Mouse (Mus musculus): ENCODE measurements around the gene Tcp11l2. TPM values are rescaled to one million over a fixed set of nuclear protein-coding genes. Genes with fewer than 3 reads are reported as not detected.

Tcp11l2 gene
- polyA plus RNA-seq (2017; shearing (Covaris generic)) = 403 TPM

GRCm38 (mm10) chr10:84576395-84577070 lies at the start of gene Tcp11l2:
Tcp11l2 (plus strand) TSS chr10:84576626.

GRCm38 (mm10) chr10:84533912-84534671 lies 42.3 kb upstream of the Tcp11l2 start, which contains the start of gene Ckap4:
Ckap4 (minus strand) TSS chr10:84534062.

GRCm38 (mm10) chr10:84621826-84622790 lies 45.7 kb downstream of the Tcp11l2 start, which contains the start of gene Polr3b:
Polr3b (plus strand) TSS chr10:84622292.

Other genes starting within 250 kb of the Tcp11l2 start
- not detected for gene Nuak1, start 136.0 kb upstream of the Tcp11l2 start, polyA plus RNA-seq (2017; shearing (Covaris generic))
- gene Ckap4, start 42.6 kb upstream of the Tcp11l2 start, polyA plus RNA-seq (2017; shearing (Covaris generic)) = 0.38 TPM
- gene Polr3b, start 45.7 kb downstream of the Tcp11l2 start, polyA plus RNA-seq (2017; shearing (Covaris generic)) = 29.3 TPM
- gene Rfx4, start 179.4 kb downstream of the Tcp11l2 start, polyA plus RNA-seq (2017; shearing (Covaris generic)) = 0.11 TPM